Mouse (Mus musculus): ENCODE data around the gene Ebi3. TPM values are rescaled to one million over a fixed set of nuclear protein-coding genes. Genes with fewer than 3 reads are reported as not detected.

Ebi3 gene
- polyA plus RNA-seq, 1 experiment from 2014 or later, result 2.1 TPM

GRCm38 (mm10) chr17:55964996-55965395 lies 12.6 kb downstream of the Ebi3 start:
- peaks cover 9% of the 10 kb centered on the region for H3K4me1 ChIP-seq (ENCODE audit: insufficient read depth, low read length)
- H3K27ac ChIP-seq (ENCODE audit: low read length), result peak overlapping the region; percentile 20; the same call in 1 of the 2 replicates
- no peaks in the 10 kb centered on the region for H3K9me3 ChIP-seq (ENCODE audit: low read length)
- 91% methylated on average over 9 of the region's 9 CpGs for whole genome bisulfite sequencing
- no peak overlapping the region for H3K9ac ChIP-seq (replicated peaks; ENCODE audit: low read length)
- H3K36me3 ChIP-seq (ENCODE audit: insufficient read depth, low read length), result peaks cover 37% of the 10 kb centered on the region
- H3K27me3 ChIP-seq (ENCODE audit: insufficient read depth, low read length), result no peaks in the 10 kb centered on the region
- H3K4me2 ChIP-seq (replicated peaks; ENCODE audit: low read depth, low read length), result no peak overlapping the region
- no peak overlapping the region for H3K4me3 ChIP-seq (ENCODE audit: low read length)
- ATAC-seq (ENCODE audit: low FRiP score, low TSS enrichment), result no peak

- peaks cover 29% of the 10 kb centered on the region for H3K36me3 ChIP-seq (ENCODE audit: insufficient read depth, low read length)
- H3K27me3 ChIP-seq (ENCODE audit: insufficient read depth, low read length), result 0 out of 2 replicates have a peak, but pooled peaks cover 7% of the 10 kb centered on the region
- 90% methylated on average over 4 of the region's 4 CpGs for WGBS
- H3K4me3 ChIP-seq (ENCODE audit: low read length), result no peak overlapping the region
- no peak overlapping the region for H3K9ac ChIP-seq (replicated peaks; ENCODE audit: low read length)
- no peak for ATAC-seq (ENCODE audit: low FRiP score, low TSS enrichment)
- H3K4me1 ChIP-seq (ENCODE audit: insufficient read depth, low read length), result peaks cover 16% of the 10 kb centered on the region
- H3K4me2 ChIP-seq (replicated peaks; ENCODE audit: low read depth, low read length), result no peak overlapping the region
- H3K27ac ChIP-seq (ENCODE audit: low read length), result no peak overlapping the region
- no peaks in the 10 kb centered on the region for H3K9me3 ChIP-seq (ENCODE audit: low read length)
Measured at GRCm38 (mm10) chr17:55967186-55967585, 14.7 kb downstream of the Ebi3 start.

DNA sequence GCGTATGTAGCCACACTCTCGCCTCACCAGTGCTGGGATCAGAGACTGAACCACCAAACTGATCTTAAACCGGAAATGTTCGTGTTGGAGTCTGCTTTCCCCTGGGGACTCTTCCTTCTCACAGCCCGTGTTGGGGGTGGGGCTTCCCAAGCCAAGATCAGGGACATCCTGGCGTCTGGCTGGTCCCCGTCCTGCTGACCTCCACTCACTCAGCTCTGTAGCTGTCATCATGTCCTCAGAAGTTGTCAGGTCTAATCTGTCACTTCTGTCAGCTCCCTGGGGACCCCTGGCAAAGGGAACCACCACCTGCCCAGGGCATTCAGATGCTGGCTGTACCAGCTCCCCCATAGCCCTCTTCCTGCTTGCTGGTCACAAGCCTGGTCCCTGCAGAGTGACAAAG lies 15.8 kb downstream of the Ebi3 start:
- H3K4me1 ChIP-seq (ENCODE audit: insufficient read depth, low read length), result peaks cover 16% of the 10 kb centered on the region
- no peak overlapping the region for H3K4me3 ChIP-seq (ENCODE audit: low read length)
- 56% methylated on average over 7 of the region's 7 CpGs for WGBS
- H3K27ac ChIP-seq (ENCODE audit: low read length), result no peak overlapping the region; the same call in 1 of the 2 replicates
- no peak for ATAC-seq (ENCODE audit: low FRiP score, low TSS enrichment)
- peaks cover 26% of the 10 kb centered on the region for H3K36me3 ChIP-seq (ENCODE audit: insufficient read depth, low read length)
- no peaks in the 10 kb centered on the region for H3K9me3 ChIP-seq (ENCODE audit: low read length)
- H3K27me3 ChIP-seq (ENCODE audit: insufficient read depth, low read length), result 0 out of 2 replicates have a peak, but pooled peaks cover 7% of the 10 kb centered on the region
- H3K4me2 ChIP-seq (replicated peaks; ENCODE audit: low read depth, low read length), result no peak overlapping the region
- H3K9ac ChIP-seq (replicated peaks; ENCODE audit: low read length), result no peak overlapping the region

- peak overlapping the region; percentile 83; the same call in 1 of the 2 replicates for H3K9ac ChIP-seq (replicated peaks; ENCODE audit: low read length)
- ATAC-seq (ENCODE audit: low FRiP score, low TSS enrichment), result 0 out of 2 replicates have a peak, but pooled peaks have one; percentile 2
- H3K9me3 ChIP-seq (ENCODE audit: low read length), result no peaks in the 10 kb centered on the region
- peak overlapping the region; percentile 54 for H3K27ac ChIP-seq (ENCODE audit: low read length)
- WGBS, result 43% methylated on average over 14 of the region's 14 CpGs
- peaks cover 16% of the 10 kb centered on the region for H3K4me1 ChIP-seq (ENCODE audit: insufficient read depth, low read length)
- no peak overlapping the region for H3K4me3 ChIP-seq (ENCODE audit: low read length)
- peak overlapping the region; percentile 98 for H3K4me2 ChIP-seq (replicated peaks; ENCODE audit: low read depth, low read length)
- H3K27me3 ChIP-seq (ENCODE audit: insufficient read depth, low read length), result 0 out of 2 replicates have a peak, but pooled peaks cover 7% of the 10 kb centered on the region
- peaks cover 23% of the 10 kb centered on the region for H3K36me3 ChIP-seq (ENCODE audit: insufficient read depth, low read length)
Measured at GRCm38 (mm10) chr17:55969560-55969959, 17.1 kb downstream of the Ebi3 start.

- peaks cover 16% of the 10 kb centered on the region for H3K36me3 ChIP-seq (ENCODE audit: insufficient read depth, low read length)
- peak within 1 kb of the TSS; percentile 54 for H3K27ac ChIP-seq (ENCODE audit: low read length)
- no peaks in the 10 kb centered on the region for H3K9me3 ChIP-seq (ENCODE audit: low read length)
- peak within 1 kb of the TSS; percentile 61 for H3K4me3 ChIP-seq (ENCODE audit: low read length)
- 0 out of 2 replicates have a peak, but pooled peaks cover 7% of the 10 kb centered on the region for H3K27me3 ChIP-seq (ENCODE audit: insufficient read depth, low read length)
- ATAC-seq (ENCODE audit: low FRiP score, low TSS enrichment), result peak; percentile 43
- peaks cover 16% of the 10 kb centered on the region for H3K4me1 ChIP-seq (ENCODE audit: insufficient read depth, low read length)
- peak within 1 kb of the TSS; percentile 83 for H3K9ac ChIP-seq (replicated peaks; ENCODE audit: low read length)
- 9% methylated on average over 52 of the region's 55 CpGs for WGBS
- H3K4me2 ChIP-seq (replicated peaks; ENCODE audit: low read depth, low read length), result peak within 1 kb of the TSS; percentile 98
Measured at GRCm38 (mm10) chr17:55969966-55970891, 17.8 kb downstream of the Ebi3 start, which contains the start of gene Shd. Shd (plus strand) TSS chr17:55970467.

DNA sequence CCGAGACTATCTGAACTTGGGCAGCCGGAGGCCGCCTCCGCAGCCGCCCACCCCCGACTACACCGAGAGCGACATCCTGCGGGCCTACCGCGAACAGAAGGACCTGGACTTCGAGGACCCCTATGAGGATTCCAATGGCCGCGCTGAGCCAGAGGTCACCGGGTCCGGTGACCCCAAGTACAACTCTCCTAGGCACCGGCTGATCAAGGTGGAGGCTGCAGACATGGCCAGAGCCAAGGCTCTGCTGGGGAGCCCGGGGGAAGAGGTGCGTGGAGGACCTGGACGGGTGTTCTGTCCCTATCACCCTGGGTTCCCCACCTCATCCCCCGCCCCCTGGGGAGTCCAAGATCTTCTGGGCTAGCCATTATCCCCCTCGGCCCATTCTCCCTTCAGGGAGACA lies 19.0 kb downstream of the Ebi3 start:
- no peak for ATAC-seq (ENCODE audit: low FRiP score, low TSS enrichment)
- H3K36me3 ChIP-seq (ENCODE audit: insufficient read depth, low read length), result peaks cover 14% of the 10 kb centered on the region
- H3K27ac ChIP-seq (ENCODE audit: low read length), result no peak overlapping the region
- 28% methylated on average over 22 of the region's 22 CpGs for WGBS
- H3K9ac ChIP-seq (replicated peaks; ENCODE audit: low read length), result peak overlapping the region; percentile 83; the same call in 1 of the 2 replicates
- H3K27me3 ChIP-seq (ENCODE audit: insufficient read depth, low read length), result 0 out of 2 replicates have a peak, but pooled peaks cover 7% of the 10 kb centered on the region
- H3K4me1 ChIP-seq (ENCODE audit: insufficient read depth, low read length), result peaks cover 20% of the 10 kb centered on the region
- H3K9me3 ChIP-seq (ENCODE audit: low read length), result no peaks in the 10 kb centered on the region
- peak overlapping the region; percentile 61 for H3K4me3 ChIP-seq (ENCODE audit: low read length)
- peak overlapping the region; percentile 98 for H3K4me2 ChIP-seq (replicated peaks; ENCODE audit: low read depth, low read length)

GRCm38 (mm10) chr17:55976255-55976862 lies 23.9 kb downstream of the Ebi3 start:
- Histone ChIP-seq H3K9ac (replicated peaks; ENCODE audit: low read length) (no peak overlapping the region), H3K4me3 (ENCODE audit: low read length) (no peak overlapping the region), H3K27me3 (ENCODE audit: insufficient read depth, low read length) (0 out of 2 replicates have a peak, but pooled peaks cover 3% of the 10 kb centered on the region), H3K27ac (ENCODE audit: low read length) (no peak overlapping the region), H3K36me3 (ENCODE audit: insufficient read depth, low read length) (no peaks in the 10 kb centered on the region), H3K4me2 (replicated peaks; ENCODE audit: low read depth, low read length) (peak overlapping the region; percentile 14; the same call in 1 of the 2 replicates), H3K4me1 (ENCODE audit: insufficient read depth, low read length) (peaks cover 8% of the 10 kb centered on the region), H3K9me3 (ENCODE audit: low read length) (no peaks in the 10 kb centered on the region)
- WGBS, result 13% methylated on average over 13 of the region's 13 CpGs
- ATAC-seq (ENCODE audit: low FRiP score, low TSS enrichment), result peak; percentile 76

DNA sequence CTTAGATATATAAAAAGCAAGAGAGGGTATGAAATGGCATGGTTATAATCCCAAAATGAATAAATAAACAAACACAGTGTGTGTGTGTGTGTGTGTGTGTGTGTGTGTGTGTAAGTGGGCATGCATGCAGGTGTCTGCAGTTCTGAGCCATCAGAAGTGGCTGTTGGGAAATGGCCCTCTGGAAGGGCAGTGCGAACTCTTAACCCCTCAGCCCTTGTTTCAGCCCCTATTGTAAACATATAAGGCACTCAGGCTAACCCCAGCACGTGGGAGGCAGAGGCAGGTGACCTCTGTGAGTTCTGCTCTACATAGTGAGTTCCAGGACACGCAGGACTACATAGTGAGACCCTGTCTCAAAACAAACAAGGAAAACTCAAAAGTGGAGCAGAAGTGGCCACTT lies 24.9 kb downstream of the Ebi3 start:
- H3K4me3 ChIP-seq (ENCODE audit: low read length), result no peak overlapping the region
- no peaks in the 10 kb centered on the region for H3K36me3 ChIP-seq (ENCODE audit: insufficient read depth, low read length)
- peaks cover 7% of the 10 kb centered on the region for H3K4me1 ChIP-seq (ENCODE audit: insufficient read depth, low read length)
- WGBS, result 25% methylated on average over 3 of the region's 3 CpGs
- ATAC-seq (ENCODE audit: low FRiP score, low TSS enrichment), result no peak
- H3K9me3 ChIP-seq (ENCODE audit: low read length), result no peaks in the 10 kb centered on the region
- H3K27me3 ChIP-seq (ENCODE audit: insufficient read depth, low read length), result no peaks in the 10 kb centered on the region
- no peak overlapping the region for H3K27ac ChIP-seq (ENCODE audit: low read length)
- no peak overlapping the region for H3K4me2 ChIP-seq (replicated peaks; ENCODE audit: low read depth, low read length)
- no peak overlapping the region for H3K9ac ChIP-seq (replicated peaks; ENCODE audit: low read length)

DNA sequence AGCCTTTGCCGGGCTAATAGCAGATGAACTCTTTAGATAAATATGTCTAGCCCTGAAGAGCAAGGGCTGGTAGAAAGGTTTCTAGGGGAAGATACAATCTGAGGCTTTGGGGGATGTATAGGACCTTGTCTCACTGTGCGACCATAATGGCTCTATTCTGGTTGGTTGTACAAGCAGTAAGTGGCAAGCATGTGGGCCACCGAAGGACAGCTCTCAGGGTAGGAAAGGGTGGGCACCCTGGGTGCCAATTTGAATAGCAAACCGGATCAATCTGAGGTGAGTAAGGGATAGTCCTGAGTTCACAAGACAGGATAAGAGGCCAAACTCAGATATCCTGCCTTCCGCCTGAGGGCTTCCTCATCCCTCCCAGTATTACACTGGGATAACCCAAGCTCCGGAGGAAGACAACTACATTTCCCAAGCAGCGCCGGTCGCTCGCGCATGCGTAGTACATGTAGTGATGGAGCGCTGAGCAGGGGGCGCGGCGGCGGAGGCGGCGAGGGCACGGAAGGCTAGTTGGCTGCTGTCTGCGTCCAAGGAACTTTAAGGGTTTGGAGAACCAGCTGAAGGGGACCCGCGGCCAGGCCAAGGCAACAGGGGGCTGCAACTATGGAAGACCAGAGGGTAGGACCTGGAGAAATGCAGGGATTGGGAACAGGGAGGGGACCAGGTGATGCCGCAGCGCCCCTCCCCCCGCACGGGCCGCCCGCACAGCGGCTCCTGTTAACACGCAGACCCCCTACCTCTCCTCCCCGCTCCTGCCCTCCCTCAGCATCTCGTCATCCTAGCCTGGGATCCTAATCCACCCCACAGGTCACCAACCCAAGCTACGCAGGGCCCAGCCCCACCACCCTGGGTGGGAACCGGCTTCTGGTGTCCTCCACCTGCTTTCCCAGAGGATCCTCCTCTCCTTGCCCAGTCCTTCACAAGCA lies 33.9 kb downstream of the Ebi3 start, which contains the start of gene Fsd1:
Gene Fsd1 (plus strand): TSS at position 480 of the 932 bp plus-strand sequence.
- H3K36me3 ChIP-seq (ENCODE audit: insufficient read depth, low read length), result no peaks in the 10 kb centered on the region
- ATAC-seq (ENCODE audit: low FRiP score, low TSS enrichment), result peak; percentile 77
- H3K9me3 ChIP-seq (ENCODE audit: low read length), result no peaks in the 10 kb centered on the region
- H3K27ac ChIP-seq (ENCODE audit: low read length), result no peak within 1 kb of the TSS
- peak within 1 kb of the TSS; percentile 77 for H3K4me2 ChIP-seq (replicated peaks; ENCODE audit: low read depth, low read length)
- no peaks in the 10 kb centered on the region for H3K4me1 ChIP-seq (ENCODE audit: insufficient read depth, low read length)
- H3K4me3 ChIP-seq (ENCODE audit: low read length), result peak within 1 kb of the TSS; percentile 55
- no peaks in the 10 kb centered on the region for H3K27me3 ChIP-seq (ENCODE audit: insufficient read depth, low read length)
- H3K9ac ChIP-seq (replicated peaks; ENCODE audit: low read length), result peak within 1 kb of the TSS; percentile 45
- 9% methylated on average over 34 of the region's 35 CpGs for WGBS
